Mouse (Mus musculus): ENCODE measurements around the gene Hmbs.

- no peak for TF ChIP-seq ZKSCAN1 (IDR thresholded peaks at IDR 0.05; ENCODE audit: borderline replicate concordance, low read depth, low read length)
- no peak for TF ChIP-seq HCFC1 (IDR thresholded peaks at IDR 0.05; ENCODE audit: low read depth, low read length)
- no peak for TF ChIP-seq POLR2A (IDR thresholded peaks at IDR 0.05; ENCODE audit: low read depth, low read length)
- no peak for TF ChIP-seq USF1 (IDR thresholded peaks at IDR 0.05; ENCODE audit: low read depth, low read length)
- no peak for TF ChIP-seq MAX (IDR thresholded peaks at IDR 0.05; ENCODE audit: low read length)
- TF ChIP-seq MAFK (IDR thresholded peaks at IDR 0.05; ENCODE audit: insufficient replicate concordance, low read length), result no peak
- TF ChIP-seq EP300 (IDR thresholded peaks at IDR 0.05; ENCODE audit: low read length), result no peak
- no peak for TF ChIP-seq E2F4 (IDR thresholded peaks at IDR 0.05; ENCODE audit: insufficient replicate concordance, low read depth, low read length)
- TF ChIP-seq ZNF384 (IDR thresholded peaks at IDR 0.05; ENCODE audit: low read depth, low read length), result no peak
- no peak for TF ChIP-seq BHLHE40 (IDR thresholded peaks at IDR 0.05; ENCODE audit: low read depth, low read length)
- no peak for TF ChIP-seq UBTF (IDR thresholded peaks at IDR 0.05; ENCODE audit: low read depth, low read length)
- TF ChIP-seq NRF1 (IDR thresholded peaks at IDR 0.05; ENCODE audit: low read depth, low read length), result no peak
Measured at GRCm38 (mm10) chr9:44373386-44373785, 29.4 kb upstream of the Hmbs start.

All from CH12.LX (cell line).